Mouse (Mus musculus) neural tube, embryonic 15.5 days (tissue): ENCODE data around the gene Heatr6. TPM values are rescaled to one million over a fixed set of nuclear protein-coding genes. Genes with fewer than 3 reads are reported as not detected.

Source experiments
- ATAC-seq: fragments of 200-750 bp; cut with Nextera tagmentation; 2 replicates; pipeline ENCODE4 v1.8.0; 2017; ENCODE audit warnings: mild to moderate bottlenecking, moderate TSS enrichment, moderate library complexity; ENCODE audit not compliant: low FRiP score
- H3K27ac ChIP-seq: fragments of 300-500 bp; sonication (generic); replicated peaks from 2 replicates; pipeline ENCODE4 v1.5.1; 2015; ENCODE audit warnings: mild to moderate bottlenecking, inconsistent platforms
- H3K27me3 ChIP-seq: fragments of 300-500 bp; sonication (generic); replicated peaks from 2 replicates; pipeline ENCODE4 v1.6.1; 2015; ENCODE audit warnings: inconsistent platforms
- H3K36me3 ChIP-seq: fragments of 300-500 bp; sonication (generic); 2 replicates; pipeline ENCODE4 v1.6.1; 2015; ENCODE audit warnings: inconsistent platforms
- H3K4me1 ChIP-seq: fragments of 300-500 bp; sonication (generic); 2 replicates; pipeline ENCODE4 v1.6.1; 2015; ENCODE audit warnings: inconsistent platforms
- H3K4me2 ChIP-seq: fragments of 300-500 bp; sonication (generic); 2 replicates; pipeline ENCODE4 v1.6.1; 2015; ENCODE audit warnings: inconsistent platforms, mild to moderate bottlenecking, moderate library complexity
- H3K4me3 ChIP-seq: fragments of 300-500 bp; sonication (generic); replicated peaks from 2 replicates; pipeline ENCODE4 v1.5.1; 2015; ENCODE audit warnings: mild to moderate bottlenecking, inconsistent platforms
- H3K9ac ChIP-seq: fragments of 300-500 bp; sonication (generic); replicated peaks from 2 replicates; pipeline ENCODE4 v1.6.1; 2015; ENCODE audit warnings: mild to moderate bottlenecking, inconsistent platforms
- H3K9me3 ChIP-seq: fragments of 300-500 bp; sonication (generic); replicated peaks from 2 replicates; pipeline ENCODE4 v1.6.1; 2016; ENCODE audit warnings: inconsistent platforms
- WGBS: fragments of 180-500 bp; shearing (Covaris S2); methylation state at CpG from one replicate; pipeline ENCODE4 v1.1.7; 2015; ENCODE audit warnings: mixed read lengths; 5-methylcytosine and 5-hydroxymethylcytosine counted together
- polyA plus RNA-seq: library from polyadenylated mRNA; unstranded; fragments of >200 nt; fragmentation: Nextera tagmentation; extraction: Ambion mirVana; gene quantifications from 2 replicates; pipeline ENCODE4 v1.2.1, GENCODE M21; 2015

Heatr6 gene
- polyA plus RNA-seq, 1 experiment from 2014 or later: 32.4 TPM

DNA sequence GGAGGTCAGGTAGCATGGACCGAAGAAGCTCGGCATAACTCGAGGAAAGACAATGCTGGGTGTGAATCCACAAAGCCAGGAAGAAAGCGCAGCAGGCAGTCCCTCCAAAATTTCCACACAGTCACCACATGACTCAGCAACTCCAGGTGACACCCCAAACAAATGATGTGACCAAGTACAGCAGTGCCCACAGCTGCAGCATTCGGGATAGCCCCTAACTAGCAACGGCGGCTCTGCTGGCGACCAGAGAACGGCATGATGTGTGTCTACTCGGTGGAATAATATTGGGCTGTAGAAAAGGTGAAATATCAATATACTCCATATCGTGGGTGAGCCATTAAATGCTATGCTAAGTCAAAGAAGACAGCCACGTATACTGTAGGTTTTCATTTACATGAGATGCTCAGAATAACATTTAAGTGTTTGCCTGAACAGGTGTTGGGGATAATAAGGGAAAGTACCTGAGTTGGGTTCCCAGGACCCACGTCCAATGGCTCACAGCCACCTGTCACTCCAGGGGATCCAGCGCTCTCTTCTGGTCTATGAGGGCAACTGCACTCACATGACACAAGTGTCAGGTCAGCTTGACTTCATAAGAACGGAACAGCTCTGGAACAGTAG lies 34.0 kb downstream of the Heatr6 start:
- no peak overlapping the region for H3K27ac ChIP-seq
- no peak overlapping the region for H3K9ac ChIP-seq
- no peak overlapping the region for H3K4me2 ChIP-seq
- no peaks in the 10 kb centered on the region for H3K27me3 ChIP-seq
- no peaks in the 10 kb centered on the region for H3K4me1 ChIP-seq
- no peak for ATAC-seq
- no peaks in the 10 kb centered on the region for H3K9me3 ChIP-seq
- H3K4me3 ChIP-seq: no peak overlapping the region
- 86% methylated on average over 15 of the region's 15 CpGs for WGBS
- peaks cover 15% of the 10 kb centered on the region for H3K36me3 ChIP-seq

DNA sequence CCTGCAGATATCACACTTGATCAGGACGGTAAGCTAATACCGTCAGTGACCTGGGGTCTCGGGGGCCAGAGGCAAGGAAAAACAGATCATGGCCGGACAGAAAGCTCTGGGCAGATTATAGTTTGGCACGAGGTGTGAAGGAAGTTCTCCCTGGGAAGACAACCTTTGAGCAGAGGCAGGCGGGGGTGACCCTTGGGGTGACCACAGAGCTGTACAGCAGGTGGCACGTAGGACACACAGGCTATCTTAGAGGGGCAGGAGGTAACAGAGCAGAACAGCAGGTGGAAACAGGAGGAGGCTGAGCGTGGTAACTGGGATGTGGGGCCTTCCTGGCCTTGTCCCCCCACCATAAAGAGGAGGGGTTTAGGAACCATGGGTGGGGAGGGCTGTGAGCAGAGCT lies 34.8 kb downstream of the Heatr6 start:
- Histone ChIP-seq H3K9me3 (no peaks in the 10 kb centered on the region), H3K4me2 (no peak overlapping the region), H3K27ac (no peak overlapping the region), H3K4me1 (no peaks in the 10 kb centered on the region), H3K36me3 (peaks cover 6% of the 10 kb centered on the region), H3K27me3 (no peaks in the 10 kb centered on the region), H3K4me3 (no peak overlapping the region), H3K9ac (no peak overlapping the region)
- WGBS: 84% methylated on average over 8 of the region's 8 CpGs
- ATAC-seq: no peak

DNA sequence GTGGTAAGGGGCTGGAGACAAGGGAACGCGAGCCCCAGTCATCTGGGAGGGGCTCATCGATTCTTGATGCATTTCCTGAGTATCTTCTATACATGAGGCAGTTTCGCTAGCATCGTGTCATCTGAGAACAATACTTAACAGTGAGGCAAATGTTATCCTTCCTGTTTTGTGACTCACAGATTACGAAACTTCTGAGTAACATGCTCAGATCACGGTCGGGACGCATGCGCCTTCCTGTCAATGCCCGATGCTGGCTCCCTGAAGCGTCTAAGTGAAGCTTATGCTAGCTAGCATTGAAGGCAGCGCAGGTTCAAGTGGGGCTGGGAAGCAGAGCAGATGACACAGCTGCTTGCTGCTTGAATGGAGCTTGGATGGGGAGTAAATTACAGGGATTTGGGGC lies 35.8 kb downstream of the Heatr6 start:
- Histone ChIP-seq H3K36me3 (peaks cover 4% of the 10 kb centered on the region; the same call in 1 of the 2 replicates), H3K27ac (no peak overlapping the region), H3K4me3 (no peak overlapping the region), H3K4me2 (no peak overlapping the region), H3K27me3 (no peaks in the 10 kb centered on the region), H3K9ac (no peak overlapping the region), H3K4me1 (no peaks in the 10 kb centered on the region), H3K9me3 (no peaks in the 10 kb centered on the region)
- no peak for ATAC-seq
- 71% methylated on average over 13 of the region's 13 CpGs for WGBS

DNA sequence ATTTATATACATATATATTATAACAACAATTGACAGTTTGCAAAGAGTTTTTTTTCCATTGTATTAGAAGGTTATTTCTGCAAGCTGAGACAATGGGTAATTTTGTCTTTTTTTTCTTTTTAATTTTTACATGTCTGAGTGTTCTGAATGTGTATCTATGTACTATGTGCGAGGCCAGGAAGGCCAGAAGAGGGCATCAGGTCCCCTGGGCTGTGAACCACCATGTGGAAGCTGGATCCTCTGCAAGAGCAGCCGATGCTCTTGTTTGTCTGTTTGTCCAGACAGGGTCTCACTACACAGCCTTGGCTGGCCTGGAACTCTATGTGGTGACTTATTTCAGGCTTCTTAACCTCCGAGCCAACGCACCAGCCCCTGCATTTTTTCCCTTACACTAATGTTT lies 37.6 kb downstream of the Heatr6 start:
- no peak overlapping the region for H3K27ac ChIP-seq
- ATAC-seq: no peak
- no peak overlapping the region for H3K4me3 ChIP-seq
- H3K9ac ChIP-seq: no peak overlapping the region
- peaks cover 4% of the 10 kb centered on the region; the same call in 1 of the 2 replicates for H3K36me3 ChIP-seq
- WGBS: 79% methylated on average over 4 of the region's 4 CpGs
- H3K27me3 ChIP-seq: no peaks in the 10 kb centered on the region
- no peaks in the 10 kb centered on the region for H3K9me3 ChIP-seq
- H3K4me1 ChIP-seq: no peaks in the 10 kb centered on the region
- no peak overlapping the region for H3K4me2 ChIP-seq

DNA sequence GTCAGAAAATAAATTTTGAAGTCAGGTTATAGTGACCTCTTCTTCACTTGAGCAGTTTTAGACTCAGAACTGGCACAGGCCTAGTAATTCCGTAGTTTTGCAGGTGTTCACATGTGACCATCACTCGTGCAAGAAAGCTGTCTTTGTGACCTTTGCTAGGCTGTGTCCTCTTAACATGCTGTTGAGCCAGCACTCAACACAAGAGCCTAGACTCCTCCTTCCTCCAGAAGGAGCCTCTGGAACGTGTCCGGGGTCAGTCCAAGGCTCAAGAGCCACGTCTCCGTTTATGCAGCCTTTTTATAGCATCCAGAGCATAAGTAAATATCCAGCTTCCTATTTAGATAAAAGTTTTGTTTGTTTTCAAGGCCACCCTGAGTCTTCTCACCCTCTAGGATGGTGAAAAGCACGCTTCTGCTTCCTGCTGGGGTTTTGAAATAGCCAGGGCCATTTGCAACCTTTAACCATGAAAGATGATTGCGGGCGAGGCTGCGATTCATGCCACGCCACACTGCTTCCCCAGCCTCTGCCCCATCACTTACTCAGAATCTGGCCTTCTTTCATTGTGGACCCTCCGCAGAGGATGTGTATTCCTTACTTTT lies 38.9 kb downstream of the Heatr6 start:
- H3K27ac ChIP-seq: no peak overlapping the region
- ATAC-seq: no peak
- H3K4me2 ChIP-seq: no peak overlapping the region
- WGBS: 84% methylated on average over 12 of the region's 12 CpGs
- H3K27me3 ChIP-seq: no peaks in the 10 kb centered on the region
- H3K9me3 ChIP-seq: no peaks in the 10 kb centered on the region
- H3K36me3 ChIP-seq: peaks cover under 1% of the 10 kb centered on the region; the same call in 1 of the 2 replicates
- no peak overlapping the region for H3K9ac ChIP-seq
- no peaks in the 10 kb centered on the region for H3K4me1 ChIP-seq
- H3K4me3 ChIP-seq: no peak overlapping the region

DNA sequence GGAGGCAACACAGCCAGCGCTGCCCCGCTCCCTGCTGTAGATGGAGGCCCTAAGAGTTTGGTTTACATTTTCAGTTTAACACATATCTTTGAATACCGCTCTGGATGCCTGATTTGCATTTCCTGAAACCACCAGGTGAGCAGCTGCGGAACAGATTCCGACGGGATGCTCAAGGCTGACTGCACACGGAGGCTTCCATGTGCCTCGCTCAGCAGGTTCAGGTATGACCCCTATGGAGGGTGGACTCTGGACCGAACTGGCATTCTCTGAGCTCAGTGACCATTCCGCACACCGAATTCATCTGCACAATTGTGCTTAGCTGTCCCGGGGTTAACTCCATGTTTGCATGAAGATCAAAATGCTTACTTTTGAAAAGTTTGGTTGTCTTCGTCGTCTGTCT lies 39.8 kb downstream of the Heatr6 start:
- no peak for ATAC-seq
- Histone ChIP-seq H3K9me3 (no peaks in the 10 kb centered on the region), H3K9ac (no peak overlapping the region), H3K4me2 (no peak overlapping the region), H3K27me3 (no peaks in the 10 kb centered on the region), H3K4me3 (no peak overlapping the region), H3K4me1 (no peaks in the 10 kb centered on the region), H3K36me3 (no peaks in the 10 kb centered on the region), H3K27ac (no peak overlapping the region)
- WGBS: 89% methylated on average over 14 of the region's 14 CpGs

DNA sequence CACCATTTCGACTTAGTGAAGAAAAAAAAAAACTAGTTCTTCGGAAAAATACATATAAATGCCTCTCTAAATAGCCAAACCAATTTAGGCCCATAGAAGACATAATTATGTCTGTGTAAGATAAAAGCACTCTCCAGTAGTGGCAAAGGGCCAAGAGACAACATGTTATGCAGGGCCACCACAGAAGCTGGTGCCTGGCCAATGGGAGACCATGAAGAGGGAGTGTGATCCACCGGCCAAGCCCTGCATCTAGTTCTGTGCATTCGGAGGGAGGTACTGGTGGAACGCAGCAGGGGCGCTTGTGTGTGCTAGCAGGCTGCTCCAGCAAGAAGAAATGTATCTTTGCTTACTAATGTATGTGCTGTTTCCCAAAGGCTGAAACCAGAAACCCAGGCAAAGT lies 42.6 kb downstream of the Heatr6 start:
- Histone ChIP-seq H3K27me3 (no peaks in the 10 kb centered on the region), H3K4me1 (no peaks in the 10 kb centered on the region), H3K9me3 (no peaks in the 10 kb centered on the region), H3K9ac (no peak overlapping the region), H3K27ac (no peak overlapping the region), H3K4me2 (no peak overlapping the region), H3K36me3 (no peaks in the 10 kb centered on the region), H3K4me3 (no peak overlapping the region)
- WGBS: 74% methylated on average over 6 of the region's 6 CpGs
- ATAC-seq: no peak

DNA sequence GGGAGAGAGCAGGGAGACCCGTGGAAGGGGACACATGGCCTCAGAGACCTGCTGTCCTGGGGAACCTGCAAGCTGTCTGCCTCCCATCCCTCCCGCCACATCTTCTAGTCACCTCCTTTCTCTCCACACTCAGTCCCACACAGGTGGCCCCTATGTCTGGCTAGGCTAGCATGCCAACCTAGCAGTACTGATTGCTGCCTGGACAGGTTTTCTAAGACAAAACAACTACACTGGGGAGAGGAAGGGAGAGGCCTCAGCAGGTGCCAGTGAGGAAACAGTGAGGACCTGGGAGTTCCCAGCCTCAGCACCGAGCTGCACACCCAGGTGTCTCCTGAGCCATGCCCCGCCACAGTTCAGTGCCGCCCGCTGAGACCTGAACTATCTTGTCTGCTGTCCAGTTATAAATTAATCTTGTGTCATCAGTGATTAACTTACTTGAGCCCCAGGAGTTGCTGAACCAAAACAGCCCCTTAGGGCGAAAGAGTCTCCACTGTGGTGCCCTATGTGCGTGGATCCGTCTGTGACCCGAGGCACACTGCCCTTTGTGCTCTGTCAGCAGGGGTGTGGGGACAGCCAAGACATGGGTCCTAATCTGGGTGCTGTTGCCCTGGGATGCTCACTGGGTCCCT lies 43.6 kb downstream of the Heatr6 start:
- no peak overlapping the region for H3K4me2 ChIP-seq
- WGBS: 87% methylated on average over 10 of the region's 10 CpGs
- ATAC-seq: no peak
- H3K27ac ChIP-seq: no peak overlapping the region
- H3K27me3 ChIP-seq: no peaks in the 10 kb centered on the region
- H3K4me3 ChIP-seq: no peak overlapping the region
- H3K9ac ChIP-seq: no peak overlapping the region
- H3K36me3 ChIP-seq: no peaks in the 10 kb centered on the region
- H3K4me1 ChIP-seq: no peaks in the 10 kb centered on the region
- no peaks in the 10 kb centered on the region for H3K9me3 ChIP-seq

DNA sequence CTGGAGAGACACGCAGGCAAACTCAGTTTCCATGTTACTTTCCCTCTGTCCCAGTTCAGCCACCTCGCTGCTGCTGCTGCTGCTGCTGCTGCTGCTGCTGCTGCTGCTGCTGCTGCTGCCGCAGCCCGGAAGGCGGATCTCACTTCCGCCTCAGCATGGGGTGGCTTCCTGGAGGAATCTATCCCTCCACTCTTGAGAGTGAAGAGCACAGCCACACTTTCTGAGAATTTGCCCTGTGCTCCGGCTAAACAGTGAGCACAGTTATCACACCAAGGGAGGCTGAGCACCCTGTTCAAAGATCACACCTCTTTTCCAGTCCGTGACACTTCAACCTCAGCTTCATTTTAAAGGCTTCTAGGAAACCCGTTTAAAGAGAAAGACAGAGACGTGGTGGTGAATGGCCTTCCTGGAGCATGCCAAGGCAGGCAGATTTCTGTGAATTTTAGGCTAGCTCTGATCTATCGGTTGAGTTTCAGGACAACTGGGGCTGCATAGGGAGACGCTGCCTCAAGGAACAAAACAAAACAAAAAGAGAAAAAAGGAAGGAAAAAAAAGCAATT lies 46.5 kb downstream of the Heatr6 start:
- no peak for ATAC-seq
- Histone ChIP-seq H3K9me3 (no peaks in the 10 kb centered on the region), H3K4me2 (no peak overlapping the region), H3K36me3 (no peaks in the 10 kb centered on the region), H3K4me3 (no peak overlapping the region), H3K27ac (no peak overlapping the region), H3K27me3 (no peaks in the 10 kb centered on the region), H3K4me1 (no peaks in the 10 kb centered on the region), H3K9ac (no peak overlapping the region)
- 72% methylated on average over 12 of the region's 12 CpGs for WGBS

DNA sequence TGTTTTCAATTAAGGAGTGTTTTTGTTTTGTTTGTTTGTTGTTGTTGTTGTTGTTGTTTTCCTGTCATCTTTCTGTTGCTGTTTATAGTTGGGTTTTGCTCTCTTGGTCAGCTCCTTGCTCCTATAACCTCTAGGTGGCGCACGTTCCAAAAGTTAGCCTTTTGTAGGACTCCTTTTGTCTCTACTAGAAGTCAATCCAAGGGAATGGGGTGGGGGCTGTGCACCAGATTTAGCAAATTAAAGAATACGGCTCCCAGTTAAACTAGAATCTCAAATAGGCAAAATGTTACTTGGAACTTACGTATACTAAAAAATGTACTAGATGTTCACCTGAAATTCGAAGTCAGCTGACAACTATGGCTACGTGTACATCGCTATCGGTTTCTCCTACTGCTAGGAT lies 48.7 kb downstream of the Heatr6 start:
- no peaks in the 10 kb centered on the region for H3K36me3 ChIP-seq
- no peaks in the 10 kb centered on the region for H3K4me1 ChIP-seq
- no peak overlapping the region for H3K27ac ChIP-seq
- no peak overlapping the region for H3K4me3 ChIP-seq
- H3K27me3 ChIP-seq: no peaks in the 10 kb centered on the region
- WGBS: 70% methylated on average over 8 of the region's 8 CpGs
- ATAC-seq: no peak
- H3K9me3 ChIP-seq: no peaks in the 10 kb centered on the region
- no peak overlapping the region for H3K9ac ChIP-seq
- H3K4me2 ChIP-seq: no peak overlapping the region

DNA sequence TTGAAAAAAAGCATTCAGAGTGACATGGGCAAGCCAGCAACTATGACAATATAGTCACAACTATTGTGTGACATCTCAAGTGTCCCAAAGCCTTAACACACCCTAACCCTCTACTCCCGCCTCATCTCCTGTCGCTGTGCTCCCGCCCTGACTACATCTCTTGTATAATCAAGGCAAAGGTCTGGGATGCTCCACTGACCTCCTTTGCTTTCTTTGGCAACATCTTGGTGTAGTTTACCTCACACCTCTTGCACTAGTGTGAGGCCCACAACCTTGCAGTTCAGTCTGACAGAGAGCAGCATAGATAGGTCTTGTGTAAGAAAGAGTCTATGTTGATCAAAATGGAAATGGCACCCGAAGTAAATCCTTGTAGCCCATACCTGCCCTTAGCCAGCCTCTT lies 49.1 kb downstream of the Heatr6 start:
- Histone ChIP-seq H3K27ac (no peak overlapping the region), H3K27me3 (no peaks in the 10 kb centered on the region), H3K36me3 (no peaks in the 10 kb centered on the region), H3K4me2 (no peak overlapping the region), H3K9ac (no peak overlapping the region), H3K4me3 (no peak overlapping the region), H3K9me3 (no peaks in the 10 kb centered on the region), H3K4me1 (no peaks in the 10 kb centered on the region)
- 90% methylated on average over 4 of the region's 4 CpGs for WGBS
- ATAC-seq: no peak

DNA sequence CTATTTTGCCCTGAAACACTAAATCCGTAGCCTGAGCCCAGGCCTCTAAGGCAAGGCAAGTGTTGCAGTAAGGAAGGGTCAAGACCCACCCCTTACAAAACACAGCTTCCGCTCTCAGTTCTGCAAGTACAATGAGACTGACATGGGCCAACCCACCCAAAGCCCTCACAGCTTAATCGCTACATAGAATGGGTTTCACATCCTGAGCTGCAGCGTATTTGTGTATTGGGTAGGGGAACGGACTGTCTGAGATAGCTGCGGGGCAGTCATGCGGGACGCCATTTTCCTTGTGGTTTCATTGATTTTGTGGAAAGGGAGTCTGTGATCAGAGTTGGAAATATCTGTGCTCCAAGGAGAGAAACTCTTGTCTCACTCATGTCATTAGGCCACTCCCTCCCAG lies 56.9 kb downstream of the Heatr6 start:
- no peak overlapping the region for H3K4me2 ChIP-seq
- H3K36me3 ChIP-seq: no peaks in the 10 kb centered on the region
- H3K27me3 ChIP-seq: no peaks in the 10 kb centered on the region
- ATAC-seq: no peak
- no peak overlapping the region for H3K27ac ChIP-seq
- no peak overlapping the region for H3K9ac ChIP-seq
- no peak overlapping the region for H3K4me3 ChIP-seq
- H3K4me1 ChIP-seq: no peaks in the 10 kb centered on the region
- WGBS: 83% methylated on average over 8 of the region's 8 CpGs
- H3K9me3 ChIP-seq: no peaks in the 10 kb centered on the region
